Mouse (Mus musculus): ENCODE measurements at regions not wholly inside any gene's neighbourhood (a gene's known extent, or its start where the extent isn't known, plus 50 kb on each side); places are given as distances from the start of the nearest gene placed in this dataset.
A peak's percentile ranks its signal among the peaks of the same experiment; 100 is the strongest.

DNA sequence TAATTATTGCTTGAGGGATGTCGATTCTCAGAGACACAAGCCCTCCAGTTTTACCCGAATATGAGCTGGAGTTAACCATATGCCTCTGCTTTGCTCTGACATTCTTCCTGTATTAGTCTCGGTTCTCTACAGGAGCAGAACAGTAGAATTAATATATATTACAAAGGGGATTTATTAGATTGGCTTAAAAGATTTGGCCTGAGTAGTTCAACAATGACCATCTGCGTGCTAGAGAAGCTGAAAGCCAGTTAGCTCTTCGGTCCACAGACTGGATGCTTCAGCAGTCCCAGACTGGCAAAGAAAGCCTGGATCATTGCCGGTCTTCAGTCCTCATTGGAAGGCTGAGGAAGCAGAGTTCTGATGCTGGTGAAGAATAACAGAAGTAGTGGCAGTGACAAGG, 100.4 kb upstream of the Gm9747 start:
- no peak for DNase-seq
- intact Hi-C loops (cut with DNase I; ENCODE audit: low total_unique reads), result loop anchor here (10.0 kb wide), 1 partner anchor 152 kb away; no protein-coding TSS in a partner anchor

DNA sequence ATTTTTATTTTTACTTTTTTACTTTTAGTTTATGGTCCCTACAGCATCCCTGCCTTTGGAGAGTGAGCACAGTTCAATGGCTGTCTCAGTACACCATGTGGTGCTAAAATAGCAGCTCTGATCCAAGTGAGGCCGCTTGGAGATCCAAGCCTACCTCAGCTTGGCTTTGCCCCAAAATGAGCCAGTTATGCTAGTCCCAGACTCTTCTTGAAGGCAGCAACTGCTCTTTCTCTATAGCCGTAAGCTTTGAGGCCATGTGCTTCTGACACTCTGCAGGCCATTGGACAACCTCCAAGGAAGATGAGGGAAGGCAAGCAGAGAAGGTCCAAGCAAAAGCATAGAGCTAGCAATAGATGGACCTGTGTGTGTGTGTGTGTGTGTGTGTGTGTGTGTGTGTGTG, 98.0 kb upstream of the Gm9747 start:
- intact Hi-C loops (cut with DNase I; ENCODE audit: low total_unique reads), result loop anchor here (10.0 kb wide), 1 partner anchor 150 kb away; no protein-coding TSS in a partner anchor
- DNase-seq, result no peak

DNA sequence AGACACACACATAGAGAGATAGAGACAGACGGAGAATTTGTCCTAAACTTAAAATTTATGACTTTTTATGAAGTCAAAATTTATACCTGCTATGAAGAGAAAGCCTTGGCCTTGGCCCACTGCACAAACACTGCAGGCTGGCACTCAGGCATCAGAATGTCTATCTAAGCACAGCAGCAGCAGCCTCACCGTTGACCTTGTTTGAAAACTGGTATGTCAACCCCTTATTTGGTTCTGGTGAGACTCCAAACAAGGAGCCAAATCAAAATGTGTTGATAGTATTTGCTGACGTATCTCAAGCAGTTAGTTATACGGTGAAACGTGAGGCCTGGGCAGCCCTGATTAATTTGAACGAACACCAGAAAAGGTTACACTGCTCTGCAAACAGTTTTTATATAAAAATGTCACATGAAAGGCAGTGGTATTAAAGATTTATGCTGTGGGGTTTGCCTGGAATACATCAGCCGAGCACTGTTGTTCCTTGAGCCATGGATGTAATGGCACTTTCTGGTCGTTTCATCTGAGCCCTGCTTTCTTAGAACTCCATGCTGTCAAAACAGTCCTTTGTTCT, 97.1 kb upstream of the Gm9747 start:
- intact Hi-C loops (cut with DNase I; ENCODE audit: low total_unique reads), result loop anchor here (10.0 kb wide), 1 partner anchor 149 kb away; no protein-coding TSS in a partner anchor

DNA sequence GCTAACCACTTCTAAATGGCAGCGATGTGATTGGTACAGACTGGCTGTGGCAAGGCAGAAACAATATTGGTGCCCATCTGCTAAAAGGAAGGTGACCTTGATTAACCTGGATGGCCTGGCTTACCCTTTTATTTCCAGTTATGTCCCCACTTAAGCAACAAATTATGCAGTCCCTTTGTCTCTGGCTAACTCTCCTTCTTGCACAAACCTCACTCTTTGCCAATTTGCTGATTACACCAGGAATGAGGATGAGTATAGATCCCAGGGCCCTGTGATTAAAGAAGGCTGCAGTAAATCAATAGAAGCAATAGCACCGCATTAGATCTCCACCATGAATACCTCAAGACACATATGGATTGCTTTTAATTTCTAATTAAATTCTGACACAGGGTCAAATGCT, 87.7 kb upstream of the Gm9747 start:
- DNase-seq, result no peak
- intact Hi-C loops (cut with DNase I; ENCODE audit: low total_unique reads), result no loop called here

More for the DNA sequence above, 97.1 kb upstream of the Gm9747 start:
- DNase-seq, result no peak

DNA sequence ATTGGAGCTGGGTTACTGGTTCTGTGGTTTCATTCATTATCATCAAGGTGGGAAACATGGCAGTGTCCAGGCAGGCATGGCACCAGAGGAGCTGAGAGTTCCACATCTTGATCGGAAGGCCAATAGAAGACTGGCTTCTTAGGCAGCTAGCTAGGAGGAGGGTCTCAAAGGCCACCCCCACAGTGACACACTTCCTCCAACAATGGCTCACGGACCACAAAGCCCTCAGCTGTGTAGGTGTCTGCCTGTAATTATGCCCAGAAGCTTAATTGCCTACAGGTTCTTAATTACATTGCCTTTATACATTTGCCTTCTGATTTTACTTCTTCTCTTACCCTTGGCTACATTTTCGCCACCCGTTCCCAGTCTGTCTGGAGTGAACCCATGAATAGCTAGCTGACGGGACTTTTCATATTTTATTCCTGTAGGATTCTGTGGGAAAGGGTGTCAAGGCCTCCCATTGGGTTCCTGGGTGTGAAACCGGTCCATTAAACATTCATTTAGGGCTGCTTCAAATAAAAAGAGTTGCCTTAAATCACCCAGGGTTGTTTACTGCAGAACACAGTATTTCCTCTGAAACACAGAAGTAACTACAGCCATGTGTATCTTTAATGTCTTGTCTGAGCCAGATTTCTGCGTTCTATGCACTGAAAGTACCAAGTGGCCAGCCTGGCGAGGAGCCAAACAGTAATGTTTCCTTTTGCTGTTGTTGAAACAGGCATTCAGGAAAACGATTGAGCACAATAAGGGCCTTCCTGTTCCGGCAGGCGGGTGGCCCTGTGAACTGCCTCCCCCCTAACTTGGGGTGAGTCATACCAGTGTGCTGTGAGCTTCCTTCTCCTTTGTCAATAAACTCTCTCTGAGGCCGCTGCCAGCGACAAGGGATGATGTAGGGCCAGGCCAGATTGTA, 82.4 kb upstream of the Gm9747 start:
- DNase-seq, result peak; percentile 41
- intact Hi-C loops (cut with DNase I; ENCODE audit: low total_unique reads), result no loop called here

DNA sequence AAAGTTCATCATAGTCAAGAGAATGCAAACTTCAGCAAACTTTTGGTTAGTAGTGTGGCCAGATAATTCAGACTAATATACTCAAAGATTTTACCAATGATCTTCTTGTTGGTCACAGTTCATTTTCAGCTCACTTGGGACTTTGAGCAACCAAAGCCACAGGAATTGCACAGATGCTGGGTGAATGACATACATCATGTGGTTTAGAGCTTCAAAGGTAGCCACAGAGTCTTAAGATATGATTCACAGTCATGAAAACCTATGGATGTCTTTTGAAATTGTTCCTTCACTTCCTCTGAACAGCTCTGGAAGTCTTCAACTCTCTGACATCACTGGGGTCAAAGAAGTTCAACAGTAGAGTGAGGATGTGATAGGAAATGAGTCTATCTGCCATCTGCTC, 77.0 kb upstream of the Gm9747 start:
- no peak for DNase-seq
- intact Hi-C loops (cut with DNase I; ENCODE audit: low total_unique reads), result no loop called here

DNA sequence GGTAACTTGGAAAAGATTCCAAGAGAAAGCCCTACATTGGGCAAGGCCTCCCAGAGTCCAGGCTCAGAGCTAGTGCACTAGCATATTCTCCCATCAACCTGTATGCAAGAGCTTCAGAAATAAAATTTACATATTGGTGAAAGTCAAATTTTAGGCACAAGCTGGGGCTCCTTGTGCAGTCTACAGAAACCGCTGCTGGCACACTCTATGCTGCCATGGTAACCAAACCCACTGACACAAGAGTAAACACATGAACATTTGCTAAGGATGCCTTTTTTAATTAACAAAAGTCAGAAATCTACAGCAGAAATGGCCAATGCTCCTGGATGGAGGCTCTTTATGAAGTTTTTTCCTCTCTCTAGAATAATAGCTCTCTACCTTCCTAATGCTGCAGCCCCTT, 75.9 kb upstream of the Gm9747 start:
- intact Hi-C loops (cut with DNase I; ENCODE audit: low total_unique reads), result no loop called here
- no peak for DNase-seq

DNA sequence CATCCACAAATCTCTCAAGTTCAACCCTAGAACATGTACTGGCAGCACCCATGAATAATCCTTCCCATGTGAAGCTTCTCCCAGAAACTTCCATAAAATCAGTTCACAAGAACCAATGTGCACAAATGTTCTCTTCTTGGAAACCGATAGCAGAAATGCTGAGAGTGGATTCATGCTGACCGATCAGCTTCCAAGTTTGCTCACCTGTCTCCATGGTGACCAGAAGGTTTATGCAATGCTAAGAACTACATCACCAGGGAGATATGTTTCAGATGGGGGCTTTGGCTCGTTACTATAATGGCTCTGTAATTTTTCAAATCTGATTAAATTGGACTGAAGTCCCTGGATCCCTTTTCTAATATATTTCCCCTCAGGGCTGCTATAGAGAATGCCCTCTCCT, 74.4 kb upstream of the Gm9747 start:
- intact Hi-C loops (cut with DNase I; ENCODE audit: low total_unique reads), result no loop called here

DNA sequence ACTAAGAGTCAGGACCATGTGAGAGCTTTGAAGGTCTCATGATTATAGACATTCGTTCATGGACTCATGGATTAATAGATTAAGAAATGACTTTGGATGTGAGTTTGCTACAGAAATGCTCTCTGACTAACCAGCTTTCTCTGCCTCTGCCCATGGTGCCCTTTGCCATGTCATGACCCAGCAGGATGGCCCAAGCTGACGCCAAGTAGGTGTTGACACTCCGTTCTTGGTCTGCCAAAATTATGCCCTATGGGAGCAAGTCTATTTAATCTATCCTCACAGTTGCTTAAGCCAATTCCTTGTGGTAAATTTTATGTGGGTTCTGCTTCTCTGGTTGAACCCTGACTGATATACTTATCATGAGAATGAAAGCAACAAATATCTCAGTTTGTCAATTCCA, 73.7 kb upstream of the Gm9747 start:
- intact Hi-C loops (cut with DNase I; ENCODE audit: low total_unique reads), result no loop called here
- DNase-seq, result no peak

More for the DNA sequence above, 74.4 kb upstream of the Gm9747 start:
- no peak for DNase-seq

DNA sequence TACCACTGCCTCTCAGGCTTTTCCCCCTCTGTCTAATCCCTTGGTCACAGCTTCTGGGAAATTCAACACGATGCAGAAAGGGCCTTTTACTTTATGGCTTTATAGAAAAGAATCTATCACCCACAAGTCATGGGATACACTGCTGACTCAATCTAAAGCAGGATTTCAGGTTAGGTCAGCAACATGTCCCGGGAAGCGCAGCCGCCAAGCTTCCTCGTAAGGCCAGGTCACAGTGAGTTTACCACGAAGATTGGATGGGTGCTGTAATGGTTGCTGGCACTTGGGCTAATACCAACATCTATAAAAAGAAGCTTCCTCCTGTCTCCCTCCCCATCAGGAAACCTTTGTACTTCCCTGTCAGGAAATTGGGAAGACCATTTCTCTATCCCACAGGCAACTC, 70.0 kb upstream of the Gm9747 start:
- intact Hi-C loops (cut with DNase I; ENCODE audit: low total_unique reads), result no loop called here

DNA sequence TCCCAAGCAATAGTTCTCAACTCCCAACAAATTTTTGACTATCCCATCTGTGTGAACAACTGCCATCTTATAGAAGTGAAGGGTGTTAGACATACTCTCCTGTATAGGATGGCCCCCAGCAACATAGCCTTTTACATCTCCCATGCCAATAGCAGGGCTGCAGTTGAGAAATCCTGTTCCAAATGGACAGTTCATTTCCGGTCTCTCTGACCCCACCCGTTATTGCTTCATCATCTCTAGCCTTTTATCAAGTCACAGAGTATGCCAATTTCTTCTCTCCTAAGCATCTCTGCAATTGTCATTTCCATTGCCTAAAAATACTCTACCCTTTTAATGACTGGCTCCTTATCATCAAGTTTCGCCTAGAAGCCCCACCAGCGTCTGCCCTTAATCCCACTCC, 64.8 kb upstream of the Gm9747 start:
- intact Hi-C loops (cut with DNase I; ENCODE audit: low total_unique reads), result no loop called here

More for the DNA sequence above, 70.0 kb upstream of the Gm9747 start:
- DNase-seq, result peak; percentile 34

DNA sequence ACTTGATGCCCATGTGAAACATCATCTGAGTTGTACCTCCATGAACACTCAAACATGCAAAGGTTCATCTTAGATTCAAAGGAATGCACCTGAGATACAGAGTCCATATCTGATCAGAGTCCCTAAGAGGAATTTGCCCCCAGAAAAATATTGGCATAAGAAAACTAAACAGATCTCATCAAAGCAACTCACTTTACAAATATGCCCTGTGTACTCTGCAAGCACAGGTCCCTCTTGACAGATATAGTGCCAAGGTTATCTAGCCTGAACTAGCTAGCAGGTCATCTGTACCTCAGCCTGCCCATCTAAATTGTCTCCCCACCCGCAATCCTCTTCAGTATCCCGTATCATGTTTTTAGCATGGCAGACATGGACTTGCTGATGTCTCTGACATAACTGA, 64.0 kb upstream of the Gm9747 start:
- intact Hi-C loops (cut with DNase I; ENCODE audit: low total_unique reads), result no loop called here

More for the DNA sequence above, 64.8 kb upstream of the Gm9747 start:
- no peak for DNase-seq

DNA sequence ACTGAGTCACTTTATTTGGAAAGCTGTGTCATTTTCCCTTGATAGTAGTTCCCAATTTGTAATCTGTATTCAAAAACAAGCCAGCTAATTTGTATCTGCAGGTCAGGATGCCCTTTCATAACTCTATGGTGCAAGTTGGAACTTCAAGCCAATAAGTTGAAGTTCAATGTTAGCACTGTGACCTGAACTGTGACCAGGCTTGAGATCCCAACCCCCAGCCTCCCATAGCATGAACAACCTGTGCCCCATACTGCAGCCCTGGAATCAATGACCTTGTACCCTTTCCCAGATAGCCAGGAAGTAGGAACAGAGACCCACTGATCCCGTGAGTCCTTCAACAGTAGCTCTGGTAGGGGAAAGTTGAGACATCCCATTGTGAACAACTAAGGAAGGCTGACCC, 52.5 kb upstream of the Gm9747 start:
- no peak for DNase-seq
- intact Hi-C loops (cut with DNase I; ENCODE audit: low total_unique reads), result no loop called here

More for the DNA sequence above, 64.0 kb upstream of the Gm9747 start:
- DNase-seq, result no peak

Small RNA genes in the stretch of these regions (microRNA-seq; reads per million reads assigned to microRNA genes)
- 0 reads per million in 2 experiments for gene Mir6344

All from gastrocnemius, postnatal 14 days (tissue).